Mouse (Mus musculus) liver, embryonic 15.5 days (tissue): ENCODE measurements at regions not wholly inside any gene's neighbourhood (a gene's known extent, or its start where the extent isn't known, plus 50 kb on each side); places are given as distances from the start of the nearest gene placed in this dataset.

ENCODE experiments used
- ATAC-seq: fragments of 200-750 bp; cut with Nextera tagmentation; 2 replicates; pipeline ENCODE4 v1.8.0; 2017; ENCODE audit warnings: moderate number of reproducible peaks, mild to moderate bottlenecking, moderate library complexity; ENCODE audit not compliant: insufficient read depth
- H3K27ac ChIP-seq: fragments of 300-500 bp; sonication (generic); replicated peaks from 2 replicates; pipeline ENCODE4 v1.5.1; 2015; ENCODE audit warnings: mild to moderate bottlenecking, inconsistent platforms
- H3K27me3 ChIP-seq: fragments of 300-500 bp; sonication (generic); 2 replicates; pipeline ENCODE4 v1.6.1; 2015; ENCODE audit warnings: mild to moderate bottlenecking, inconsistent platforms
- H3K36me3 ChIP-seq: fragments of 300-500 bp; sonication (generic); replicated peaks from 2 replicates; pipeline ENCODE4 v1.6.1; 2015; ENCODE audit warnings: moderate library complexity, mild to moderate bottlenecking, inconsistent platforms
- H3K4me1 ChIP-seq: fragments of 300-500 bp; sonication (generic); replicated peaks from 2 replicates; pipeline ENCODE4 v1.6.1; 2015; ENCODE audit warnings: inconsistent platforms
- H3K4me2 ChIP-seq: fragments of 300-500 bp; sonication (generic); 2 replicates; pipeline ENCODE4 v1.6.1; 2015; ENCODE audit warnings: moderate library complexity, mild to moderate bottlenecking, inconsistent platforms
- H3K4me3 ChIP-seq: fragments of 300-500 bp; sonication (generic); replicated peaks from 2 replicates; pipeline ENCODE4 v1.5.1; 2015; ENCODE audit warnings: mild to moderate bottlenecking, inconsistent platforms
- H3K9ac ChIP-seq: fragments of 300-500 bp; sonication (generic); 2 replicates; pipeline ENCODE4 v1.6.1; 2015; ENCODE audit warnings: moderate library complexity, mild to moderate bottlenecking, inconsistent platforms
- H3K9me3 ChIP-seq: fragments of 300-500 bp; sonication (generic); replicated peaks from 2 replicates; pipeline ENCODE4 v1.6.1; 2016; ENCODE audit warnings: inconsistent platforms
- WGBS: fragments of 180-500 bp; shearing (Covaris S2); methylation state at CpG from one replicate; pipeline ENCODE4 v1.1.7; 2015; ENCODE audit warnings: mixed read lengths; ENCODE audit not compliant: insufficient replicate concordance; 5-methylcytosine and 5-hydroxymethylcytosine counted together

DNA sequence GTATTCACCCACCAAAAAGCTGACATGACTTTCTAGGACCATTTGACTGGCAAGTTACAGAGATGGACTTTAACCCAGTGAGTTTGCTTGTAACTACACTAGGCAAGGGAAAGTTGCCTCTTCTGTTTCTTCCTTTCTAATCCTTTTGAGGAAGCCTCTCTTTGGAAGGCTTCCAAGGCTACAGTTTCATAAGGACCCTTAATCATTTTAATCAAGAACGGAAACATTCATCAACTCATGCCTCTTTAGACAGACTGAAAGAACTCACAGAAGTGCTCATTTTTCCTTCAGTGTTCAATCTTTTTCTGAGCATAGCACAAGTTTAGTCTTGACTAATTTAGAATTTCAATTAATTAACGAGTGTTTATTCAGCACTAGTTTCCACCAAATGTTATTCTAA is 84.2 kb downstream of the Ddx1 start:
- no peak for ATAC-seq
- Histone ChIP-seq H3K4me3 (no peak overlapping the region), H3K27ac (no peak overlapping the region), H3K36me3 (no peaks in the 10 kb centered on the region), H3K4me2 (no peak overlapping the region), H3K4me1 (no peaks in the 10 kb centered on the region), H3K27me3 (no peaks in the 10 kb centered on the region), H3K9ac (no peak overlapping the region), H3K9me3 (no peaks in the 10 kb centered on the region)
- WGBS = 49% methylated on average over 2 of the region's 2 CpGs

DNA sequence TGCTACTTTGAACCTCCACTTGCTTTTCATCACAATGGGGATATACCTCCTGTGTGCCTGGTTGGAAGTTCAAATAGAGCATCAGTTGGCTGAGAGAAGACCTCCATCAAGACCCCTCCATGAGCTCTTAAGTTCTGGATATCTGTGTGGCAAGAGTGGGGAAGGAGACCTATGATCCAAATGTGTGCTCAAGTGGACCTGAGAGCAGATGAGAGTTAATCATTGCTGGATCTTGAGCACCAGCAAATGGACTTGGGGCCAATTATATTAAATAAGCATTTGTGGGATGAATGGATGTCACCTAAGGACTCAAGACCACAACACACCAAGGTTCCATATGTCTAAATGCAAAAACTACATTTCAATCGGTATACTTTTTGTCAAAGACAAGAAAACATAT is 88.0 kb downstream of the Ddx1 start:
- no peaks in the 10 kb centered on the region for H3K27me3 ChIP-seq
- no peak for ATAC-seq
- no peak overlapping the region for H3K4me2 ChIP-seq
- H3K27ac ChIP-seq = no peak overlapping the region
- H3K4me3 ChIP-seq = no peak overlapping the region
- WGBS = 72% methylated on average over 1 of the region's 1 CpGs
- no peaks in the 10 kb centered on the region for H3K4me1 ChIP-seq
- H3K9me3 ChIP-seq = no peaks in the 10 kb centered on the region
- H3K36me3 ChIP-seq = no peaks in the 10 kb centered on the region
- no peak overlapping the region for H3K9ac ChIP-seq

DNA sequence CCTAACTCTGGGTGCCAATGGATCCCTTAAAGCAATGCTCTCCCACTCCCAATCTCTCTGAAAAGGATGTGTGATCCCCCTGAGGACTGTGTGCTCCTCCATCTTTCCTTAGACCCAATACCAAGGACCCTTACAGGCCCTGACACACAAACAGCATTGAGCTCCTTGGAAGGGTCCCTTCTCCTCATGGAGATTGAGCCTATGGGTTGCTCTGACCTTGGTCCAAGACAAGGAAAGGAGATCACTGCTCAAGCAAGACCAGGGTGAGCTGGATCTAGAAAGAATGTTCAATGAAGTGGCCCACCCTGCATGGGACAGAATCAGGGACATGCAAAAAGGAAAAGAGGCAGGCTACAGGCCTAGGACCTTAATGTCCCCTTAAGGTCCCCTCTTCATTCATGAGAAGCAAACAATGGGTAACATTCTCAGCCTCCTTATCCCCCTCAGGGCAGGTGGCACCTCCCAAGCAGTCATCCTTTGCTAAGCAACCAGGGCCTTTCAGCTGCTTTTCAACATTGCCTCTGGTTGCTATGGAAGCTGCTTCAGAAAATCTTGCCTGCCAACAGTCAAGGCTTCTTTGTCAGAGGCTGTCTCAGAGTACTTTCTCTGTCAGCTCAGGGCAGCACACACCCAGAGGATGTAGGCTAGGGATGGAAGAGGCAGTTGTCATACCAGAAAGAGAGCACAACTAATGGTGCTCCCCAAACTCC is 89.5 kb downstream of the Ddx1 start:
- no peaks in the 10 kb centered on the region for H3K4me1 ChIP-seq
- no peaks in the 10 kb centered on the region for H3K27me3 ChIP-seq
- H3K9ac ChIP-seq = no peak overlapping the region
- no peak overlapping the region for H3K4me2 ChIP-seq
- no peak for ATAC-seq
- H3K9me3 ChIP-seq = no peaks in the 10 kb centered on the region
- no peak overlapping the region for H3K27ac ChIP-seq
- no peak overlapping the region for H3K4me3 ChIP-seq
- no peaks in the 10 kb centered on the region for H3K36me3 ChIP-seq

DNA sequence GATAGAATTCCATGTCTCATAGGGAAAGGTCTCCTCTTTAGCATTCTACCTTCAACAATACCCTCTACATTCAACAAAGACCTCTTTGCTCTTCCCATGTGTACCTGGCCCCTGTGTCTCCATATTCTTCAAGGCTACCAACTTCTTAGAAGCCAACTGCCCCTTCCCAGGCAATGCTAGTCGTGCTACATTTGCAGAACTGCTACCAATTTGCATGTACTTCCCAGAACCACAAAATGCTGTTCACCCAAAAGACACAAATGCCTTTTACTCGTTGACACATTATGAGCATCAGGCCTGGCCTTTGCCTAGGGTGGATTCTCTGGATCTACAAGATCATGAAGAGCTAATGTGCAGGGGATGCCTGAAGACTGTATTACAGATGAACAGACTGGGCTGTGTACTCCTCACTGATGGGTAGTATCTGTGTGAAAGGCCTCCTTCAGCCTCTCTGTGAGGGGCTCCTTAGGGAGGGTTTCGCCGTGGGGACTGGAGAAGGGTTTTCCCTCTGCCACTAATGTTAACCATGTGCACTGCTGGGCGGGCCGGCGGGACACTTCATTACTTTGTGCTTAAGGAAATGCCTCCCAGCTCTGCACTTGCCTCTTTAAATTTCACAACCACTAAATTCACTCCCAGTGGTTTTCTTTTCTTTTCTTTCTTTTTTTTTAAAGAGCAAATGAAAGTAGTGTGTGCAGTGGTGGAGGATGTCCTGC is 91.2 kb downstream of the Ddx1 start:
- Histone ChIP-seq H3K4me3 (no peak overlapping the region), H3K9ac (no peak overlapping the region), H3K27me3 (no peaks in the 10 kb centered on the region), H3K4me2 (no peak overlapping the region), H3K36me3 (no peaks in the 10 kb centered on the region), H3K27ac (no peak overlapping the region), H3K9me3 (no peaks in the 10 kb centered on the region), H3K4me1 (no peaks in the 10 kb centered on the region)
- 66% methylated on average over 7 of the region's 7 CpGs for WGBS
- no peak for ATAC-seq

DNA sequence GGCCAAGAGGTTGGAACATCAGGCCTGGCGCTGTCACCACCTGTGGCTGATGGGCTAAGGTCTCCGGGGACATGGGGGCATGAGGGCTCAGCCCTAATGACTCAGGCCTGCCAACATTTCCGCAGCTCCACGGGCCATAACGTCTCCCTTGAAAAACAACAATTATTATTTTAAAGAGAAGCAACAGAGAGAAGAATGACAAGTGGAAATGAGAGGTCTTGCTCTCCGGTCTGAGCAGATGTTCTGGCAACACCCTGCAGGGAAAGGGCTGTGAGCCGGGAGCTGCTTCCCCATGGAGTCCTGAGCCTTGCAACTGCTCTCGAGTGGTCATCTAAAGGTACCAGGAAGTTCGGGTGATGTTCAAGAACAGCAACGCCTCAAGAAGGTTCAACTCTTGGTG is 91.9 kb downstream of the Ddx1 start:
- ATAC-seq = no peak
- 62% methylated on average over 10 of the region's 10 CpGs for WGBS

DNA sequence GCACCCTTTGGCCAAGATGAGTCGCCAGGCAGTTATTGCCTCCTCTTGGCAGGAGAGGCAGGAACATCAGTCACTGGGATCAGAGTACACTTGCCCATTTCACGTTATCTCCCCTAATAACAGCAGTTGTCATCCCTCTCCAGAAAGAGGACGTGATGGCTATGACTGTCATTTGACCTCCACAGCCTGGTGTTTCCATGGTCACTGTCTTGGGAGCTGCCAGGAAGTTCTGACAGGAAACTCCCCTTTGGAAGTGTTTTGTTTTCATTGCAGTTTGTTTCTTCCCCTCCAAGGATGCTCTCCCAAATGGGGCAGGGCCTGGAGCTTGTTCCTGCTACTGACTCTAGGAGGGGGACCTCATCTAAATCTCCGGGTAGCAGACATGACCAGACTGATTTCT is 98.3 kb downstream of the Ddx1 start:
- 32% methylated on average over 4 of the region's 4 CpGs for WGBS
- H3K27me3 ChIP-seq = no peaks in the 10 kb centered on the region
- ATAC-seq = no peak

More for the DNA sequence above, 91.9 kb downstream of the Ddx1 start:
- Histone ChIP-seq H3K9ac (no peak overlapping the region), H3K27me3 (no peaks in the 10 kb centered on the region), H3K4me2 (no peak overlapping the region), H3K27ac (no peak overlapping the region), H3K4me1 (no peaks in the 10 kb centered on the region), H3K36me3 (no peaks in the 10 kb centered on the region), H3K9me3 (no peaks in the 10 kb centered on the region), H3K4me3 (no peak overlapping the region)

DNA sequence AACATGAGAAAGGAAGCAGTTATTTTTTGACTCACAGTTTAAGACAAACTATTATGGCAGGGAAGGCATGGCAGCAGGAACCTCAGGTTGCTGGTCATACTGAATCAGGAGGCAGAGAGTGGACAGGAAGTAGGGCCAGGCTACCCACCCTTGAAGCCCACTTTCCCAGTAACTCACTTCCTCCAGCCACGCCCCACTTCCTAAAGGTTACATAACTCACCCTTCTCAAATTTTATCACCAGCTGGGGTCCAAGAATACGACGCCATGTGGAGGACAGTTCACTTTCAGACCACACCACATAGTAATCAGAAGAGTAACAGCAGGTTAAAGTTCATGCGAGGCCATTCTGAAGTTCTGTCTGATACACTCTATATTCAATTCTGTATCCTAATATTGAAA is 101.8 kb downstream of the Ddx1 start:
- Histone ChIP-seq H3K4me1 (no peaks in the 10 kb centered on the region), H3K9me3 (no peaks in the 10 kb centered on the region), H3K4me2 (no peak overlapping the region), H3K9ac (no peak overlapping the region), H3K27ac (no peak overlapping the region), H3K36me3 (no peaks in the 10 kb centered on the region), H3K27me3 (no peaks in the 10 kb centered on the region), H3K4me3 (no peak overlapping the region)
- WGBS = 46% methylated on average over 4 of the region's 4 CpGs
- ATAC-seq = no peak

More for the DNA sequence above, 98.3 kb downstream of the Ddx1 start:
- H3K4me1 ChIP-seq = no peaks in the 10 kb centered on the region
- no peaks in the 10 kb centered on the region for H3K36me3 ChIP-seq
- H3K4me2 ChIP-seq = no peak overlapping the region
- H3K27ac ChIP-seq = no peak overlapping the region
- no peak overlapping the region for H3K9ac ChIP-seq
- no peak overlapping the region for H3K4me3 ChIP-seq
- no peaks in the 10 kb centered on the region for H3K9me3 ChIP-seq

DNA sequence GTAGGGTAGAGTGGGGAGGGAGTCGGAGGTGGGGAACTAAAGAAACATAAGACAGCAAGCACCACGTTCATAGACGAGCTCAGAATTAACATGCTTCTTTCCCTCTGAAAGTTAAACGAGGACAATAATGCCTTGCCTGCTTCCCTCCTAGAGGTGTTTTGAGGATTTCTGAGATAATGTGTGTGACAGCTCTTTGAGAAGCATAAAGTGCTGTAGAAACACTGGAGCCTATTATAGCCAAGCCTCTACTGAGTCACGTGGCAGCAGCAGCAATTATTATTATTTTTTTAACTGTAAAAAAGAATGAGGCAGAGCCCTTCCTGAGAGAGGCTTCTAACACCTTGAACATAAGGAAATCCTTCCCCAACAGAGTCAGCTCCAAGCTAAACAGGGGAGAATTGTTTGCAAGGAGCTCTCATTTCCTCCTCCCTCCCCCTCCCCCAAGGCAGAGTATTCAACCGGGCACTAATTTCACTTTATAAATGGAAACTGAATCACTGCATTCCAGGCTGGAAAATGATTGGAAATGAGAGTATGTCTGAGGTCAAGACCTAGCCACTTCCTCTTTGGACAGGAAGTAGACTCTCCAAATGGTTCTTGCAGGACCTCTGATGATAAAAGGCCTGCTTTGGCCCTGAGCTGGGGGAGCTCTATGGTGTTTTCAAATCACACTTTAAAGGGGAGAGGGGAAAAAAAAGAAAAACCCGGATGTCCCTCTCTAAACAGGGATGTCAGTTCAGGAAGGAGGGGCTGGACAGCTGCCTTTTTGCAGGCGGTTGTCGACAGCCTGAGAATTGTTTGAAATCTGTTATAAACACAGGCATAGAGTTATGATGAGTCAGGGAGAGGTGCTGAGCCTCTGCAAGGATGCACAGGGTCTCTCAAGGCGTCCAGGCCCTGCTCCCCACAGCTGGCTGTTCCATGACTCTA is 103.6 kb downstream of the Ddx1 start:
- 23% methylated on average over 10 of the region's 10 CpGs for WGBS
- H3K9ac ChIP-seq = no peak overlapping the region
- no peak overlapping the region for H3K4me2 ChIP-seq
- no peak; the same call in 1 of the 2 replicates for ATAC-seq
- H3K27ac ChIP-seq = no peak overlapping the region
- no peaks in the 10 kb centered on the region for H3K9me3 ChIP-seq
- H3K36me3 ChIP-seq = no peaks in the 10 kb centered on the region
- H3K4me3 ChIP-seq = no peak overlapping the region
- no peaks in the 10 kb centered on the region for H3K4me1 ChIP-seq
- H3K27me3 ChIP-seq = no peaks in the 10 kb centered on the region

DNA sequence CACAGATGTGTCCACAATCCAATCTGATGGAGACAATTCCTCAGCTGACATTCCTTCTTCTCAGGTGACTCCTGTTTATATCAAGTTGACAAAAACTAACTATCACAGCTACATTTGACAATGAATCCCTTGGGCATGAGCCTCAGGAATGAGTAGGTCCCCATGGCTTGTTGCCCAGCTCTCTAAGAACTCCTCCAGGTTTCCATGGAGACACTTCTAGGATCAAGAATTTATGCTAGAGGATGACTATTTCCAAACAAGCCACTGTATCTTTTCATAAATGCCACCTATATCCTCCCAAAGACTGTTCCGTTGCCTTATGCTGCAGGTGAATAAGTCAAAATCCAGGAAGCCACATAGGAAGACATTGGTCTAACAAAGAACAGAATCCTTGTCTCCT is 104.3 kb downstream of the Ddx1 start:
- Histone ChIP-seq H3K9me3 (no peaks in the 10 kb centered on the region), H3K36me3 (no peaks in the 10 kb centered on the region), H3K27me3 (no peaks in the 10 kb centered on the region), H3K4me3 (no peak overlapping the region), H3K4me1 (no peaks in the 10 kb centered on the region), H3K4me2 (no peak overlapping the region), H3K27ac (no peak overlapping the region), H3K9ac (no peak overlapping the region)
- WGBS = 60% methylated on average over 1 of the region's 1 CpGs
- no peak for ATAC-seq

DNA sequence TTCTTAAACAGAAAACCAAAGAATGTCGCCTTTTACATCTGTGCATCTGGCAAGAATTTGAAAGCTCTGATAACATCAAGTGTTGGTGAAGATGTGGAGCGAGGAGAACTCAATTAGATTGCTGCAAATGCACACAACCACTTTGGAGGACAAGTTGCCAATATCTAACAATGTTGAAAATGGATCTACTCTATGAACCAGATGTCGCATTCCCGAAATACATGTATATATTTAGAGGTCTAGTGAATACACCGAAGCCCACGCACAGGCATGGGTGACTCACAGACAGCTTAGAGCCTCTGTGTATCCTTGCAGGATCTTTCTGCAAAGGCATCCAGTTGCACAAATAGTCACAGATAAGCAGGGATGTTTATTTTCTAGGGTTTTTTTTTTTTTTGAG is 108.4 kb downstream of the Ddx1 start:
- no peak overlapping the region for H3K27ac ChIP-seq
- no peak overlapping the region for H3K9ac ChIP-seq
- no peaks in the 10 kb centered on the region for H3K4me1 ChIP-seq
- H3K4me2 ChIP-seq = no peak overlapping the region
- H3K4me3 ChIP-seq = no peak overlapping the region
- H3K27me3 ChIP-seq = no peaks in the 10 kb centered on the region
- H3K36me3 ChIP-seq = no peaks in the 10 kb centered on the region
- no peaks in the 10 kb centered on the region for H3K9me3 ChIP-seq
- WGBS = 68% methylated on average over 6 of the region's 6 CpGs
- no peak for ATAC-seq

DNA sequence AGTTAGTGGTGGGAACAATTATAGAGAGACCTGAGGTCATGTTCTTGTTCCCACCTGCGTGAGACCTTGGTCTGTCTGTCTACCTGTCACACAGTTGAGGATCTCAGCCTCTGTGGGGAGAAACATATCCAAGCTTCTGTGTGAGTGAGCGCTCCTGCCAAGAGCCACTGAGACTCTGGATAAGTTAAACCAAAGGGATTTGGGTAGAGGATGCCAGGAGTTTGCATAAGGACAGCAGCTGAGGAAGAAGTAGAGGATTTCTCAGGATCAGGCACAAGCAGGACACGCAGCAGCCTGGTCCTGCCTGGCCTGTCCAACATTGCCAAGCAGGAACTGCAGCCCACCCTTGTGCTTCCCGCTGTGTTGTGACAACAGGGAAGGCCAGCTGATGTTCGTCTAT is 109.8 kb downstream of the Ddx1 start:
- Histone ChIP-seq H3K4me3 (no peak overlapping the region), H3K27me3 (no peaks in the 10 kb centered on the region), H3K4me2 (no peak overlapping the region), H3K9me3 (no peaks in the 10 kb centered on the region), H3K4me1 (no peaks in the 10 kb centered on the region), H3K9ac (no peak overlapping the region), H3K36me3 (no peaks in the 10 kb centered on the region), H3K27ac (no peak overlapping the region)
- no peak for ATAC-seq
- 60% methylated on average over 5 of the region's 5 CpGs for WGBS
